Mouse (Mus musculus): ENCODE data around the gene Gm21028.
"Not testable (repeated sequence)": the region's sequence is repeated elsewhere in the genome, so short reads cannot be mapped to it uniquely, and the experiment has no call there.

Gm21028 gene

GRCm38 (mm10) chr7:42578488-42578887 is at the start of gene Gm21028:
Gene Gm21028, minus strand, starts transcription at chr7:42578588.
- no peak for DNase-seq

GRCm38 (mm10) chr7:42595666-42596065 is 17.3 kb upstream of the Gm21028 start:
- not testable (repeated sequence) for DNase-seq

- not testable (repeated sequence) for DNase-seq
Measured at GRCm38 (mm10) chr7:42592413-42592812, 14.0 kb upstream of the Gm21028 start, which contains the start of gene Zfp977. Gene Zfp977, minus strand, starts transcription at chr7:42592547.

GRCm38 (mm10) chr7:42591311-42591710 is 12.9 kb upstream of the Gm21028 start:
- DNase-seq: not testable (repeated sequence)

GRCm38 (mm10) chr7:42551766-42552165 is 26.6 kb downstream of the Gm21028 start:
- DNase-seq: no peak
